Mouse (Mus musculus) lung, adult 18-20 months (tissue): Measurements from ENCODE around the gene Ryr1.
A peak's percentile ranks its signal among the peaks of the same experiment; 100 is the strongest.

Experiments
- DNase-seq, 2 experiments: peaks; one replicate each; pipeline ENCODE4 v3.0.0; 2022; ENCODE audit warnings: mixed read lengths in 2 of 2

Ryr1 gene

GRCm38 (mm10) chr7:28958770-28959169 is 166.2 kb downstream of the Ryr1 start:
- no peak for DNase-seq

- DNase-seq: peak in 1 of 2 experiments; percentile 29
Measured at GRCm38 (mm10) chr7:28957997-28958725, 166.8 kb downstream of the Ryr1 start.

DNA sequence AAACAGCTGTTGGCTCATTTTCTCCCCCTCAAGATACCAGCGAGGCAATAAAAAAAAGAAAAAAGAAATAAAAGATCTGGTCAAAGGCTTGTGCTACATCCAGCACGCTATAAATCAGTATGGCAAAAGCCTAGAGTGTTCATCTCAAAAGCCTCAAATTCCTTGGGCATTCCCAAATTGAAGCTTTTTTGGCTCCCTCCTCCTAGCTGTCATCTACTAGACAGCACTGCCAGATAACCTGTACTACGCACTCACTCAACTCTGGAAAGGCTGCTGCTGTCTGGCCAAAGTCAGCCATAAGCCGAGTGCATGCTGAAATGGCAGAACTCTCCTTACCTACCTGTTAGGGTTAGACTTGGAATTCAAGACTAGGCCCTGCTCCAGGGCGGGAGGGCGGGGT is 167.7 kb downstream of the Ryr1 start:
- DNase-seq: no peak

- DNase-seq: no peak
Measured at GRCm38 (mm10) chr7:28956270-28956669, 168.7 kb downstream of the Ryr1 start.

- no peak for DNase-seq
Measured at GRCm38 (mm10) chr7:28955295-28955897, 169.6 kb downstream of the Ryr1 start.

- DNase-seq: peak in 1 of 2 experiments; percentile 68
Measured at GRCm38 (mm10) chr7:28954773-28955172, 170.2 kb downstream of the Ryr1 start.

GRCm38 (mm10) chr7:28953476-28954376 is 171.3 kb downstream of the Ryr1 start:
- no peak for DNase-seq
